Mouse (Mus musculus): ENCODE data around the gene Baiap2l1.

GRCm38 (mm10) chr5:144254122-144254810, 103.6 kb downstream of the Baiap2l1 start:
- TF ChIP-seq CTCF (IDR thresholded peaks at IDR 0.05; ENCODE audit: control insufficient read depth, insufficient read depth, insufficient replicate concordance, low read depth, low read length), result no peak
- TF ChIP-seq POLR2A (IDR thresholded peaks at IDR 0.05; ENCODE audit: control insufficient read depth, low read depth, low read length), result peak; percentile 35; the same call in 1 of the 2 replicates
